Mouse (Mus musculus): ENCODE measurements around the gene Foxk1.
A peak's percentile ranks its signal among the peaks of the same experiment; 100 is the strongest.

The Foxk1 gene

DNA sequence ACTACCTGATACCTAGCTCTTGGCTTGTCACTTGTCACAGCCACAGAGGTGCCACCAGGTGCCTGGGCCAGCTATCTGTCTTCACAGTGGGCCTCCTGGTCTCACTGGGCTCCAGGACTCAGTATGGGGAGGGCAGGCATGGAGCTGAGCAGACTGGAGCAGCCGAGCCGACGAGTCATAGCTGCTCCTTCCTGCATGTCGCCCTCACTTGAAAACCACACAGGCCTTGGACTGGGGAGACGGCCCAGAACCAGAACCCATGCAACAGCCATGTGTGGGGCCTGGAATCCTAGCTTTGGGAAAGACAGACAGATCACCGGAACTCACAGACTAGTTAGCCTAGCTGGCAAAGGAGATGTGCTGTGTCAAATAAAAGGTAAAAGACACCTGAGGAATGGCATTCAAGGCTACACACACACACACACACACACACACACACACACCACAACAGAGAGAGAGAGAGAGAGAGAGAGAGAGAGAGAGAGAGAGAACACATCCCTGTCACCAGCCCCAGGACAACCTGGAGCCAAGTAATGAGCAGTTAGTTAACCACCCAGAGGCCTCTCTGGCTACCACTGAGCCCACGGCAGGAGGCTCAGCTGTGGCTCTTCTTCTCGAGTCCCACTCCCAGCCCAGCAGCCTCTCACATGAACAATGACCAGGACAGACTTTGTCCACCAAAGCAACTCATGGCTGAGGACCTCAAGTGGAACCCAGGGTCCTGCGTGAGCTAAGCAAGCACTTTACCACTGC is 88.8 kb downstream of the Foxk1 start:
- DNase-seq, result no peak

- no peak for DNase-seq
These were observed 92.0 kb downstream of the Foxk1 start for GRCm38 (mm10) chr5:142493307-142493706.

- no peak for DNase-seq
These were observed 94.2 kb downstream of the Foxk1 start for GRCm38 (mm10) chr5:142495321-142496096.

DNA sequence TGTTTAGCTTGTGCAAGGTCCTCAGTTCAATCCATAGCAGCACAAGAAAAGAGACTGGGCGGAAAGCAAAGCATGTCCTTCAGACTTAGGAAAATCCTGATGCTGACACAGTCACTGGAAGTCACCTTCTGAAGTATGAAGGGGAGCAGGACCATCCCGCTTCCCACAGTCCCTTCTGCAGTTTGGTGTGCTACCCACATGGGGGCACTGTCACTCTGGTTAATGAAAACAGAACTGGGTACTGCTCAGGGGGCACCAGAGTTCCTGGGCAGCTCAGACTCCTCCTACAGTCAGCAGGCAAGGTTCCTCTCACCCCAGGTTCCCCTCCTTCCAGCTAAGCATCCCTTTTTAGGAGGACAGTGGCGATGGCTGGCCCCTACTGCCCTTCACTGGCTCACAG is 97.7 kb downstream of the Foxk1 start:
- no peak for DNase-seq

- DNase-seq, result no peak
These were observed 99.6 kb downstream of the Foxk1 start for GRCm38 (mm10) chr5:142500918-142501317.

DNA sequence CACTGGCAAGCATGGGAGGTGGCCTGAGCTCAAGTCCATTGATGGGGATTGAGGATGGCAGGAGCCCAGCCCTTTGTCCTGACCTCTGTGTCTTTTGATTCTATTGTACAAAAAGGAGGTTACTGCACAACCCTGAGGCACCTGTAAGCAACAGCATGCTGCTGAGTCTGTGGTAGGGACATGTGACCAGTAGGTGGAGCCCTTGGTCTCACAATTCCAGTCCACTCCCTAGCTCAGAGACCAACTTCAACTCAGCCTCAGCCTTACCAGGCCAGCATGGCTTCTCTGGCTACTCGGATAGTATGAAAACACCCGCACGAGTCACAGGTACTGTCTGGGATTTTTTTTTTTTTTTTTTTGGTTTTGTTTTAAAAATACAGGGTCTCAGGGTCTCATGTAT is 101.1 kb downstream of the Foxk1 start:
- DNase-seq, result peak; percentile 78 to 86

DNA sequence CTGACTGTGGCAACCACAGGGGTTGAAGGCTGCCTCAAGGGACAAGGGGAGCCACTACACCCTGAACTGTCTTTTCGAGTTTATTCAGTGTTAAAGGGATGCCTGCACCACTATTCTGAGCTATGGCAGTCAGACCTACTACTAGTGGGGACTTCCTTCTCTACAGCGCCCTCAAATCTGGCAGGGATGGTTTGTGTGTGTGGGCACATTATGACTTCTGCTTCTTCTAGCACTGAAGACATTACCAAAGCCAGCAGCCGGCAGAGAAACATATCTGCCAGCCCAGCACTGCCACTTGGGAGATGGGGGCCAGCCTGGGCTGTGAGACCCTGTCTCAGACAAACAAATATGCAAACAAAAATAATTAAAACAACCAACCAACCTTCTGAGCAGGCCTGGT is 102.9 kb downstream of the Foxk1 start:
- DNase-seq, result no peak

GRCm38 (mm10) chr5:142505695-142506423 is 104.6 kb downstream of the Foxk1 start:
- no peak for DNase-seq

GRCm38 (mm10) chr5:142509141-142510060 is 108.1 kb downstream of the Foxk1 start:
- peak; percentile 30 to 33 for DNase-seq

- DNase-seq, result no peak
These were observed 108.7 kb downstream of the Foxk1 start for GRCm38 (mm10) chr5:142510061-142510414.

Data from lung, adult 18-20 months (tissue).